Comparison of ENCODE assay signal across 8 mouse cellular contexts in the genomic region with DNA sequence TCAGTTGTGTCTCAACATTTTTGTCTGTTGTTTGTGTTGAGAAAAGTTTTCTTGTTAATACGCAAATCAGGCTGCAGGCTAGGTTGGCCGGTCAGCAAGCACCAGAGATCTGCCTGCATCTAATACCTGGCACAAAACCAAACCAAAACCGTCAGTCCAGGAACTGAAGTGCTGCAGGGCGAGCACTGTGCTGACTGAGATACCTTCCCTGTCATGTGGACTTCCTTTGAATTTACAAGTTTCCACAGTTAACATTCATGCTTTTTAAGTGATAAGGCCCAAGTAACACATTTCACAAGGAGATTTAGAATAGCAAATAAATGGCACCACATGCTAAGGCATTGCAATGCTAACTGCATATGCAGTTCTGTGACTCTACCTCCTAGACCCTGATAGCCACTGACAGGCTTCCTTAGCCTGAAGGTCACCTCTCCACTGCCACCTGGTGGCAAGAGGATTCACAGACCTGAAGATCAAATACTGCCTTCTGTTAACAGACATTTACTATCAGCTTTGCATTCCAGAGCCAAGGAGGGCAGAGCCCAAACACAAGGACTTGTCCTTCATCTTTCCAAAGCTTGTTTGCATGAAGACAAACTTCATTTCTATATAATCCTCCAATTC. TPM values are rescaled to one million over a fixed set of nuclear protein-coding genes. Genes with fewer than 3 reads are reported as not detected.
DNase-seq lines count a peak whose midpoint lies in the region; ATAC-seq and TF ChIP-seq lines count a peak whose summit lies in the region.

No protein-coding gene starts in this region.

- no peaks in the 10 kb centered on the region for H3K9me3 ChIP-seq in CH12.LX (replicated peaks; ENCODE audit: low read length)
- H3K9me3 ChIP-seq in heart, postnatal 0 days (replicated peaks; ENCODE audit: control insufficient read depth, low read length): no peaks in the 10 kb centered on the region

- peak; percentile 85 for DNase-seq in CH12.LX (ENCODE audit: extremely low read depth)
- DNase-seq in fibroblast of lung, adult 2 months (ENCODE audit: low read depth): peak; percentile 41
- peak; percentile 80 for DNase-seq in heart, postnatal 0 days (ENCODE audit: low spot score)
- DNase-seq in kidney, postnatal 36 days: peak; percentile 73 to 89
- peak; percentile 37 to 57 for DNase-seq in lung, adult 18-20 months
- DNase-seq in testis, postnatal 14 days (ENCODE audit: low spot score): peak; percentile 31

- H3K4me2 ChIP-seq in CH12.LX (ENCODE audit: insufficient read depth, low read depth, poor library complexity, severe bottlenecking): no peak overlapping the region
- no peak overlapping the region for H3K4me2 ChIP-seq in heart, postnatal 0 days (ENCODE audit: low read depth, low read length)

- ATAC-seq in heart, postnatal 0 days (ENCODE audit: insufficient read depth, low read depth): peak; percentile 66
- ATAC-seq in neutrophil, adult 5-6 weeks (ENCODE audit: extremely low read depth, insufficient number of reproducible peaks, low FRiP score, poor library complexity, severe bottlenecking): peak; percentile 64; the same call in 1 of the 2 replicates

- TF ChIP-seq RAD21 in CH12.LX (IDR thresholded peaks at IDR 0.05; ENCODE audit: low read depth, low read length): peak; percentile 78

- dilution Hi-C loops in CH12.LX (cut with MboI; ENCODE audit: extremely low pct_ligation_motif_present, extremely low pct_unique_long_range_greater_than_20kb, low sequenced_read_pairs): no loop called here

- H3K4me1 ChIP-seq in CH12.LX (ENCODE audit: control insufficient read depth in 1 of 2, insufficient read depth in 2 of 2): no peaks in the 10 kb centered on the region
- peaks cover 1% of the 10 kb centered on the region; the same call in 1 of the 2 replicates for H3K4me1 ChIP-seq in bone marrow, adult 2 months (ENCODE audit: control insufficient read depth, insufficient read depth, low read length)
- no peaks in the 10 kb centered on the region for H3K4me1 ChIP-seq in heart, postnatal 0 days (ENCODE audit: control insufficient read depth, insufficient read depth)

- in situ Hi-C loops in CH12.LX (cut with MboI; ENCODE audit: low pct_ligation_motif_present, low pct_unique_long_range_greater_than_20kb, low sequenced_read_pairs): loop anchor here (10.0 to 25.0 kb wide), 2 partner anchors 280 to 372 kb away; a partner anchor contains a TSS

- H3K27ac ChIP-seq in CH12.LX (ENCODE audit: insufficient read depth, low read depth): no peak overlapping the region
- H3K27ac ChIP-seq in bone marrow, adult 2 months (ENCODE audit: control insufficient read depth, insufficient read depth, low read depth, low read length, poor library complexity): no peak overlapping the region
- H3K27ac ChIP-seq in heart, postnatal 0 days (ENCODE audit: low read depth): no peak overlapping the region

- peak; percentile 88 to 91 for TF ChIP-seq CTCF in CH12.LX (conservative IDR thresholded peaks at IDR 0.05 in 1 of 2, IDR thresholded peaks at IDR 0.05 in 1 of 2; ENCODE audit: low read depth in 2 of 2, low read length in 2 of 2)
- TF ChIP-seq CTCF in bone marrow, adult 2 months (IDR thresholded peaks at IDR 0.05; ENCODE audit: control insufficient read depth, insufficient read depth, low read length): peak; percentile 87
- TF ChIP-seq CTCF in heart, postnatal 0 days (IDR thresholded peaks at IDR 0.05; ENCODE audit: low read depth): peak; percentile 95

- H3K79me2 ChIP-seq in CH12.LX (replicated peaks; ENCODE audit: control insufficient read depth, extremely low read depth, insufficient read depth, poor library complexity, severe bottlenecking): no peaks in the 10 kb centered on the region

- TF ChIP-seq EP300 in CH12.LX (IDR thresholded peaks at IDR 0.05; ENCODE audit: low read length): no peak
- no peak for TF ChIP-seq EP300 in heart, postnatal 0 days (IDR thresholded peaks at IDR 0.05; ENCODE audit: low read depth)

- H3K4me3 ChIP-seq in CH12.LX (replicated peaks in 1 of 3; ENCODE audit: low read depth in 2 of 3, low read length in 2 of 3, poor library complexity in 1 of 3): no peak overlapping the region
- H3K4me3 ChIP-seq in bone marrow, adult 2 months (replicated peaks; ENCODE audit: control insufficient read depth, low read depth, low read length): no peak overlapping the region
- no peak overlapping the region for H3K4me3 ChIP-seq in heart, postnatal 0 days (ENCODE audit: low read depth, low read length)

- H3K36me3 ChIP-seq in CH12.LX (replicated peaks in 1 of 2; ENCODE audit: control insufficient read depth in 1 of 2, insufficient read depth in 1 of 2, low read length in 1 of 2): no peaks in the 10 kb centered on the region
- no peaks in the 10 kb centered on the region for H3K36me3 ChIP-seq in heart, postnatal 0 days (replicated peaks; ENCODE audit: control insufficient read depth, insufficient read depth, low read length)

- H3K9ac ChIP-seq in CH12.LX (ENCODE audit: insufficient read depth, low read depth): no peak overlapping the region
- H3K9ac ChIP-seq in heart, postnatal 0 days (replicated peaks; ENCODE audit: low read depth, low read length): no peak overlapping the region

- H3K27me3 ChIP-seq in CH12.LX (replicated peaks): no peaks in the 10 kb centered on the region
- H3K27me3 ChIP-seq in heart, postnatal 0 days (ENCODE audit: control insufficient read depth, insufficient read depth, low read length): no peaks in the 10 kb centered on the region

- TF ChIP-seq POLR2A in CH12.LX (IDR thresholded peaks at IDR 0.05; ENCODE audit: low read depth, low read length): no peak
- TF ChIP-seq POLR2A in bone marrow, adult 2 months (IDR thresholded peaks at IDR 0.05; ENCODE audit: borderline replicate concordance, control insufficient read depth, low read depth, low read length): no peak

- WGBS in bone marrow, adult 2 months: 30% methylated on average over 4 of the region's 4 CpGs
- WGBS in heart, postnatal 0 days: 51% methylated on average over 4 of the region's 4 CpGs

TF ChIP-seq in CH12.LX, 34 proteins besides CTCF, POLR2A, EP300 and RAD21:
- peak; percentile 93 for TF ChIP-seq SMC3 (IDR thresholded peaks at IDR 0.05; ENCODE audit: low read depth, low read length)
- TF ChIP-seq RCOR1 (conservative IDR thresholded peaks at IDR 0.05; ENCODE audit: low read depth, low read length): no peak
- no peak for TF ChIP-seq E2F4 (IDR thresholded peaks at IDR 0.05; ENCODE audit: insufficient replicate concordance, low read depth, low read length)
TF ChIP-seq in CH12.LX: peak in this region for 1.

RNA-seq across cellular contexts. Expression of a gene that starts 15.8 kb away (rescaled TPM):
- total RNA-seq in CH12.LX (2012; rRNA removed): 0.76 and 2.3 TPM in 2 replicates
- not detected in 2 replicates for total RNA-seq in CH12.LX (2014; rRNA removed)
- polyA plus RNA-seq in CH12.LX (2012; ENCODE audit: insufficient read length, low read depth): 0.26 and 0.84 TPM in 2 replicates
- 5.0 and 11.9 TPM in 2 replicates for polyA plus RNA-seq in bone marrow, adult 2 months (2011; ENCODE audit: insufficient read depth, insufficient read length, low replicate concordance, missing spikeins)
- 10.3 and 13.7 TPM in 2 replicates for total RNA-seq in heart, postnatal 0 days (2014; rRNA removed; ENCODE audit: low replicate concordance)
- 8.8 and 10.0 TPM in 2 replicates for polyA plus RNA-seq in heart, postnatal 0 days (2015; fragmentation: Nextera tagmentation; extraction: Ambion mirVana)
- 60.9 and 72.7 TPM in 2 replicates for total RNA-seq in neutrophil, adult 5-6 weeks (2017)

Comparison
In these comparisons a context has a peak if more than half of its experiments do, and no peak if none do; other contexts are left out.
1. DNase-seq: peak in every context shown above with its lines; median percentile 85 in CH12.LX; 81 in kidney, postnatal 36 days; 80 in heart, postnatal 0 days; 47 in lung, adult 18-20 months; 41 in fibroblast of lung, adult 2 months; 31 in testis, postnatal 14 days.